Mouse (Mus musculus): ENCODE data around the gene AI661453.

DNA sequence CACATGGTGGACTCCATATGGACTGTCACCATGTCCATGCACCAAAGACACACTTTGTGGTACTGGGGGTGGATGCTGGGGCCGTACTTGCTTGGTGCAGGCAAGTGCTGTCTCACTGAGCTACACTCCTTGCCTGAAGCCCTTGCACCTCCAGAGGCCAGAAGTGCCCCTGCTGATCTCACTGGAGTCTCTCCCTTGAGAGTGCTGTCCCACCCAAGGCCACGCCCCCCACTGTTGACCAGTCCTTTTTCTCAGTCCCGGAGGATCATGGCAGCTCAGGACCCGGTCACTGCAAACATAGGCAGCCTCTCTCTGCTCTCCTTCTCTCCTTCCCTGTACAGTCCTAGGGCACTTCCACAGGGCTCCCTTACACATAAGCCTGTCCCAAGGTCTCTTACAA lies 37.8 kb downstream of the AI661453 start:
- TF ChIP-seq EP300 (IDR thresholded peaks at IDR 0.05) (no peak), CTCF (IDR thresholded peaks at IDR 0.05) (no peak)

Measured in lung, postnatal 0 days (tissue).